Mouse (Mus musculus) mouse embryonic stem cell (cell line): ENCODE results near the gene Syne3.

ENCODE experiments used
- in situ Hi-C, 2 experiments: fragments of 300-500 bp; cut with MboI; formaldehyde crosslinking; loops; 1 replicate in 1 of 2; 3 replicates in 1 of 2; pipeline ENCODE4 v1.14.3; 2019 to 2020; ENCODE audit warnings: low sequenced_read_pairs in 2 of 2, low pct_unique_long_range_greater_than_20kb in 1 of 2, mixed read lengths in 1 of 2; ENCODE audit not compliant: unreplicated experiment in 1 of 2

Syne3 gene

DNA sequence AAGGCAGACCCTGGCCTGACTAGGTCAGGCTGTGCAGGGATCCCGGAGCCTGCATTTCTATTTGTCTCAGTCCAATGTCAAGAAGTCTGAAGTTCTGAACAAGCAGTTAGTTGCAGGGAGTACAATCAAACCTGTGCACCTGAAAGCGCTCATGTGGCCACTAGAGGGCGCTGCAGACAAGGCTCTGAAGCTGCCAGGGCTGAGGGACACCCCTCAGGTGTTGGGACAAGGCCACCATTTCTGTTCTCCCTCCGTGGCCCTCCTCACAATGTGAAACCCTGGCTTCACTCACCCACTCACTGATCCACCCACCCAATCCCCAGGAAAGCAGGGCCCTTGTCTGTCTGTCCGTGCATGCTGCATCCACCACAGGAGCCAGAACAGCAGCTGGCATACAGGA, 57.2 kb downstream of the Syne3 start:
- in situ Hi-C loops: loop anchor here in 1 of 2 experiments (5.0 kb wide), 1 partner anchor 75 kb away; no protein-coding TSS in a partner anchor

GRCm38 (mm10) chr12:104947911-104948310, 61.7 kb downstream of the Syne3 start:
- in situ Hi-C loops: no loop called here

- in situ Hi-C loops: no loop called here
These were observed 63.4 kb downstream of the Syne3 start for GRCm38 (mm10) chr12:104946231-104946630.

DNA sequence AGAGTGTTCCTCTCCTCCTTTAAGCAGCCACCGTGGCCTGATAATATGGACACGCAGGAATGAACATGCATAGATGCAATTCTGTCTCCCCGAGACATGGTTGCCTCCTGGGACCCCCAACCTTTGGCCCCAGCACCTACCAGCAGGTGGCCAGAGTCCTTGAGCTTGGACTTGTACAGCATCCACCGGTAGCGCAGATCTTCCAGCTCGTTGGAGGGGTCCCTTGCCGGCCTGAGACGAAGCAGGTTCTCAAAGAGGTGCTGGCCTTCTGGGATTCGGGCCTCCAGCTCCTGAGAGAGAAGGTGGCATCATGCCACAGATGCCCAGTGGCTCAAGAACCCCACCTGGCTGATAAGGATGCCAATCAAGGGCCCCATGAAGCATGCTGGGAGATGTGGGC, 69.1 kb downstream of the Syne3 start:
- in situ Hi-C loops: no loop called here

DNA sequence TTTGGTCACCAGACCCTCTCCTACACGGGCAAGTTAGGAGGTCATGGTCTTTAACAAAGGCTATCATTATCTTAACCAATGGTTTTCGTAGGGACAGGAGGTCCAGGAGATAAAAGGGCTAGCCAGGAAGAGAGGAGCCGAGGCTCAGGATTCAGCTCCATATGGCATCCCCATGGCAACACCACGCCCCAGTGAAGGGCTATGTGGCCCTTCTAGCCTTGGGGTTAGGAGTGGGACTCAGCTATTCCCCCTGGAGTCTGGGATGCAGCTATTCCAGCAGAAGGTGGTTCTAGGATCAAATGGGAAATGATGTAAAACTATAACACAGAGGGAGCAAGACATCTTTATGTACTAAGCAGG, 69.6 kb downstream of the Syne3 start:
- in situ Hi-C loops: no loop called here

- in situ Hi-C loops: loop anchor here (10.0 kb wide), 2 partner anchors 115 to 505 kb away; no protein-coding TSS in a partner anchor
These were observed 70.1 kb downstream of the Syne3 start for GRCm38 (mm10) chr12:104939372-104940026.

- in situ Hi-C loops: loop anchor here (10.0 kb wide), 2 partner anchors 114 to 504 kb away; no protein-coding TSS in a partner anchor
These were observed 70.7 kb downstream of the Syne3 start for GRCm38 (mm10) chr12:104938935-104939334.

DNA sequence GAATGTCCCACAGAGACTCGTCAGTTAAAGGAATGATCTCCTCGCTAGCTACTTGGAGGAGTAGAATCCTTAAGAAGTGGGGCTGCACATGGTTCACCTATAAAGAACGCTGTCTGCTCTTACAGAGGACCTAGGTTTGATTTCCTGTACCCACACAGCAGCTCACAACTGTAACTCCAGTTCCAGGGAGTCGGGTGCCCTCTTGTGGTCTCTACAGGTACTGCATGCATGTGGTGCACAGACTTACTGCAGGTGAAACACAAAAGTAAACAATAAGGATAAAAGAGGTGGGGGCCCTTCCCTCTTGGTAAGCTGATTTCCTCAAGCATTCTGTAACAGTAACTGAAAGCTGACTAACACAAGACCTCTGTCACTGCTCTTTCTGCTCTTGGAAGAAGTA, 73.4 kb downstream of the Syne3 start:
- in situ Hi-C loops: loop anchor here (10.0 kb wide), 2 partner anchors 111 to 501 kb away; no protein-coding TSS in a partner anchor

GRCm38 (mm10) chr12:104935144-104935543, 74.5 kb downstream of the Syne3 start:
- in situ Hi-C loops: loop anchor here (10.0 kb wide), 2 partner anchors 110 to 500 kb away; no protein-coding TSS in a partner anchor

GRCm38 (mm10) chr12:104933800-104934199, 75.8 kb downstream of the Syne3 start:
- in situ Hi-C loops: loop anchor here (10.0 kb wide), 2 partner anchors 109 to 499 kb away; no protein-coding TSS in a partner anchor

DNA sequence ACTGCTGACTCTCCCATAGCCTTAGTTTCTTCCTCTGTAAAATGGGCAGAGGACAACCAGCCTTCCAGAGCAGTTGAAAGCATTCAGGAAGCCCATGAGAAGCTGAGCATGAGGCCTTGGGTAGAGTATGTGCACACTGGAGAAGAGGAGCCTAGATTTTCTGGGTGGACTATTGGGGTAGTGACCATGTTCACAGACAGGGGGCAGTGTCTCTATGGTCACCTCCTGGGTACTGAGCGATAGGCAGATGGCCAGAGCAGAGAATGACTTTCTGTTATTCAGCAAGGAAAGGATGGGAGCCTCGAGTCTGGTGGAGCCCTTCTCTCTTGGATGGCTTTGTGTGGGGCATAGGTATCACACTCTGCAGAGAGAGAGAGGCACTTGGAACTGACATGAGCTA, 76.4 kb downstream of the Syne3 start:
- in situ Hi-C loops: loop anchor here (10.0 kb wide), 2 partner anchors 108 to 498 kb away; no protein-coding TSS in a partner anchor

DNA sequence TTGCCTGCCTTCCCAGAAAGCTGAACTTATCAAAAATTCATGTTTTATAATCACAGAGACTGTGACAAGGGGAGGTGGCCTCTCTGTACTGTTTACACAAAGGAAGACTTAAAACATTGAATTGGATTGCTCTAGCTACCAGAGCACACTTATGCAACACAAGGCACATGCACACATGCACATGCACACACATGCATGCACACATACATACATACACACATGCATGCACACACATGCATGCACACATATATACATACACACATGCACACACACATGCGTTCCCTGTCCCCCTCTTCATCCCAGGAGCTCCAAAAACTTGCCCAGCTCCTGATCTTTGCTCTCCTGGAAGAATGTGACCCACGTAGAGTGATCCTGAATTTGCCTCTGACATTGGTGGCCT, 83.8 kb downstream of the Syne3 start:
- in situ Hi-C loops: no loop called here

GRCm38 (mm10) chr12:104925035-104925434, 84.6 kb downstream of the Syne3 start:
- in situ Hi-C loops: no loop called here

DNA sequence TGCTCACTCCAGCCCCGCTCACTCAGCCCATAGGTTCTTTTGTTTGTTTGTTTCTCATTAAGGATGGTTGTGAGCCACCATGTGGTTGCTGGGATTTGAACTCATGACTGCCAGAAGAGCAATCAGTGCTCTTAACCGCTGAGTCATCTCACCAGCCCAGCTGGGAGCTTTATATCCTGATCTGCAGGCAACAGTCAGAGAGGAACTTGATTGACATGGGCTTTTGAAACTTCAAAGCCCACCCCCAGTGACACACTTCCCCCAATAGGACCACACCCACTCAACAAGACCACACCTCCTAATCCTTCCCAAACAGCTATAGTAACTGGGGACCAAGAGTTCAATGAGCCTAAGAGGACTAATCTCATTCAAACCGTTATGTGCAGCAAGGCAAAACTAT, 85.1 kb downstream of the Syne3 start:
- in situ Hi-C loops: no loop called here

- in situ Hi-C loops: no loop called here
These were observed 85.6 kb downstream of the Syne3 start for GRCm38 (mm10) chr12:104923948-104924388.

DNA sequence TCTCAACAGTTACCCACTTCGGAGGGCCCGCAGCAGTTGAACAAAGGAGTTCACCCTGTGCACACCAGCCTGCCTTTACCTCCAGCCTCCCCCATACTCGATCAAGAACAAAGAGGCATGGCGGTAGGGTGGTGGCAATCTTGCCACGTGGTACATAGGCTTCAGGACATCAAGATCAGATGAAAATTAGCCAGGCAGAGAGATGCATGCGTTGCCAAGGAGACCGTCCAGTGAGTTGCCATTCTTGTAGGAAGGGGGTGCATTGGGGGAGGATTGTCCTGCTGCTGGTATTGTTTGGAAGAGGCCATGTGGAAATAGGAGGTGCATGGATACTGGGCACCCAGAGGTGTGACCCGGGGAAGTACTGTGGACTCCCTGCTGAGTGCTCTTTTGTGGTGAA, 87.0 kb downstream of the Syne3 start:
- in situ Hi-C loops: no loop called here

GRCm38 (mm10) chr12:104921071-104921470, 88.5 kb downstream of the Syne3 start:
- in situ Hi-C loops: no loop called here

- in situ Hi-C loops: no loop called here
These were observed 90.4 kb downstream of the Syne3 start for GRCm38 (mm10) chr12:104919247-104919646.

GRCm38 (mm10) chr12:104917927-104918326, 91.7 kb downstream of the Syne3 start:
- in situ Hi-C loops: no loop called here

GRCm38 (mm10) chr12:104917297-104917696, 92.3 kb downstream of the Syne3 start:
- in situ Hi-C loops: no loop called here
